8 mouse cellular contexts compared by ENCODE assay signal in genomic region chr3:89214681-89215411, GRCm38 (mm10). TPM values are rescaled to one million over a fixed set of nuclear protein-coding genes. Genes with fewer than 3 reads are reported as not detected.
DNase-seq lines count a peak whose midpoint lies in the region; ATAC-seq and TF ChIP-seq lines count a peak whose summit lies in the region.

Gene Thbs3, plus strand, starts transcription at chr3:89215180.

- DNase-seq in lung, adult 18-20 months: no peak
- DNase-seq in left cerebral cortex, postnatal 10 days (ENCODE audit: extremely low spot score in 1 of 2, low spot score in 2 of 2): peak in 1 of 2 experiments; percentile 63
- DNase-seq in midbrain, postnatal 0 days (ENCODE audit: low spot score): peak; percentile 59
- DNase-seq in urinary bladder, postnatal 10 days (ENCODE audit: low spot score): no peak
- no peak for DNase-seq in cerebellum, postnatal 14 days

- H3K4me2 ChIP-seq in lung, embryonic 15.5 days: peak within 1 kb of the TSS; percentile 89
- H3K4me2 ChIP-seq in heart, embryonic 14.5 days (ENCODE audit: low read length): peak within 1 kb of the TSS; percentile 71
- H3K4me2 ChIP-seq in midbrain, postnatal 0 days (ENCODE audit: low read depth, low read length, poor library complexity, severe bottlenecking): peak within 1 kb of the TSS; percentile 84

- no peak for TF ChIP-seq POLR2A in cortical plate, adult 2 months (IDR thresholded peaks at IDR 0.05; ENCODE audit: extremely low read depth, insufficient read depth, low read length)

- H3K9me3 ChIP-seq in lung, embryonic 15.5 days: no peaks in the 10 kb centered on the region
- H3K9me3 ChIP-seq in heart, embryonic 14.5 days (ENCODE audit: control insufficient read depth, low read length): no peaks in the 10 kb centered on the region
- no peaks in the 10 kb centered on the region for H3K9me3 ChIP-seq in midbrain, postnatal 0 days (ENCODE audit: low read length)

- no peak for ATAC-seq in lung, embryonic 15.5 days (ENCODE audit: borderline replicate concordance, extremely low read depth, low FRiP score, low TSS enrichment)
- ATAC-seq in heart, embryonic 14.5 days (ENCODE audit: insufficient number of reproducible peaks, insufficient read depth, low FRiP score, low read depth): no peak
- ATAC-seq in midbrain, postnatal 0 days (ENCODE audit: low FRiP score): no peak

- peak within 1 kb of the TSS; percentile 71 for H3K9ac ChIP-seq in lung, embryonic 15.5 days
- peak within 1 kb of the TSS; percentile 75 for H3K9ac ChIP-seq in heart, embryonic 14.5 days (ENCODE audit: low read length)
- peak within 1 kb of the TSS; percentile 66 for H3K9ac ChIP-seq in midbrain, postnatal 0 days (replicated peaks; ENCODE audit: low read length, poor library complexity, severe bottlenecking)

- H3K27ac ChIP-seq in lung, embryonic 15.5 days: peak within 1 kb of the TSS; percentile 99
- H3K27ac ChIP-seq in cortical plate, adult 2 months (ENCODE audit: insufficient read depth, low read length): peak within 1 kb of the TSS; percentile 76
- peak within 1 kb of the TSS; percentile 90 to 94 for H3K27ac ChIP-seq in heart, embryonic 14.5 days (replicated peaks in 1 of 2; ENCODE audit: control insufficient read depth in 1 of 2, insufficient read depth in 1 of 2, low read depth in 2 of 2, low read length in 2 of 2)
- H3K27ac ChIP-seq in midbrain, postnatal 0 days (ENCODE audit: low read depth, low read length): peak within 1 kb of the TSS; percentile 93

- 0 out of 2 replicates have a peak, but pooled peaks cover 4% of the 10 kb centered on the region for H3K36me3 ChIP-seq in lung, embryonic 15.5 days
- H3K36me3 ChIP-seq in heart, embryonic 14.5 days (ENCODE audit: control insufficient read depth, insufficient read depth, low read length): peaks cover 13% of the 10 kb centered on the region
- peaks cover 11% of the 10 kb centered on the region; the same call in 1 of the 2 replicates for H3K36me3 ChIP-seq in midbrain, postnatal 0 days (ENCODE audit: insufficient read depth, low read length)

- H3K27me3 ChIP-seq in lung, embryonic 15.5 days: no peaks in the 10 kb centered on the region
- H3K27me3 ChIP-seq in heart, embryonic 14.5 days (ENCODE audit: control insufficient read depth, insufficient read depth, low read length): no peaks in the 10 kb centered on the region
- no peaks in the 10 kb centered on the region for H3K27me3 ChIP-seq in midbrain, postnatal 0 days (ENCODE audit: insufficient read depth, low read length)

- WGBS in lung, embryonic 15.5 days: 0% methylated on average over 16 of the region's 19 CpGs
- WGBS in heart, embryonic 14.5 days: under 1% methylated on average over 17 of the region's 19 CpGs
- under 1% methylated on average over 19 of the region's 19 CpGs for WGBS in midbrain, postnatal 0 days

- intact Hi-C loops in left cerebral cortex, postnatal 10 days (cut with DNase I): no loop called here

- H3K4me3 ChIP-seq in lung, embryonic 15.5 days: peak within 1 kb of the TSS; percentile 72
- H3K4me3 ChIP-seq in cortical plate, adult 2 months (ENCODE audit: insufficient read depth, low read length): peak within 1 kb of the TSS; percentile 80
- H3K4me3 ChIP-seq in heart, embryonic 14.5 days (ENCODE audit: control insufficient read depth in 1 of 2, insufficient read depth in 1 of 2, low read depth in 1 of 2, low read length in 2 of 2): peak within 1 kb of the TSS; percentile 85 to 92
- peak within 1 kb of the TSS; percentile 56 for H3K4me3 ChIP-seq in midbrain, postnatal 0 days (ENCODE audit: low read depth, low read length)

- H3K4me1 ChIP-seq in lung, embryonic 15.5 days: peaks cover 55% of the 10 kb centered on the region
- H3K4me1 ChIP-seq in cortical plate, adult 2 months (ENCODE audit: control insufficient read depth, insufficient read depth, low read length): 0 out of 2 replicates have a peak, but pooled peaks cover 2% of the 10 kb centered on the region
- H3K4me1 ChIP-seq in heart, embryonic 14.5 days (ENCODE audit: control insufficient read depth in 2 of 2, insufficient read depth in 2 of 2, low read length in 2 of 2): peaks cover 8 to 22% of the 10 kb centered on the region in 2 experiments
- peaks cover 9% of the 10 kb centered on the region; the same call in 1 of the 2 replicates for H3K4me1 ChIP-seq in midbrain, postnatal 0 days (ENCODE audit: insufficient read depth, low read length)

- TF ChIP-seq CTCF in cortical plate, adult 2 months (IDR thresholded peaks at IDR 0.05; ENCODE audit: extremely low read depth, insufficient read depth, low read length): no peak
- TF ChIP-seq CTCF in midbrain, postnatal 0 days (IDR thresholded peaks at IDR 0.05): no peak

RNA-seq across cellular contexts. Expression of gene Thbs3, which starts in this region (rescaled TPM):
- polyA plus RNA-seq in lung, embryonic 15.5 days (2015; fragmentation: Nextera tagmentation; extraction: Ambion mirVana): 54.4 and 58.4 TPM in 2 replicates
- 68.9 and 70.6 TPM in 2 replicates for polyA plus RNA-seq in cortical plate, adult 2 months (2012; rRNA removed)
- 12.9 and 14.5 TPM in 2 replicates for polyA plus RNA-seq in heart, embryonic 14.5 days (2014; fragmentation: Nextera tagmentation; extraction: Ambion mirVana)
- total RNA-seq in left cerebral cortex, postnatal 10 days (2021): 10 to 100 TPM; 27.8 to 31.4 TPM
- 38.5 and 42.9 TPM in 2 replicates for total RNA-seq in midbrain, postnatal 0 days (2014; rRNA removed)
- polyA plus RNA-seq in midbrain, postnatal 0 days (2015; fragmentation: Nextera tagmentation; extraction: Ambion mirVana): 39.0 and 47.6 TPM in 2 replicates
